Mouse (Mus musculus) stomach, postnatal 0 days (tissue): ENCODE data around the gene Wbp2nl.

Experiments used
- CTCF ChIP-seq: IDR thresholded peaks from 2 replicates; pipeline ENCODE4 v1.5.1; 2016; ENCODE audit warnings: antibody characterized with exemption, low read depth, mild to moderate bottlenecking, moderate library complexity
- EP300 ChIP-seq: optimal IDR thresholded peaks from 2 replicates; pipeline ENCODE3; 2016; ENCODE audit warnings: antibody characterized with exemption

DNA sequence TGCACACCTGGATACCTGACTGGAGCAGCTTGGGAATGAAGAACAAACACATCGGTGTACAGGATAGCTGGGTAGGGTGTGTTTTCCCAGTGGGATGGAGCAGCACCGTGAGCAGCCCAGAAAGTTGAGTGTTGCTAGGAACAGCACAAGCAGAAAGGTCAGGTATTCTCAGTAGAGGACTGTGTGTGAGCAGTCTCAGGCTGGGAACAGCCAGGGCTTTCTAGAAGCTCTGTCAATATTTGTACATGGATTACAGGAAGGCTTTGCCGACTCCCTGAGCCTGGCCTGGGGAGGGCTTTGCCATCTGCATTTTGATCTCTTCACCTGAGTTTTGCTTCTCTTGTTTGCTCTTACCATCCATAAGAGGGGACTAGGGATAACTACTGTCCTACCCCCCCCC, 8.4 kb downstream of the Wbp2nl start:
- TF ChIP-seq CTCF (no peak), EP300 (no peak)
